Mouse (Mus musculus) neural tube, embryonic 12.5 days (tissue): ENCODE data around the gene Schip1. TPM values are rescaled to one million over a fixed set of nuclear protein-coding genes. Genes with fewer than 3 reads are reported as not detected.

Experiments used
- ATAC-seq: fragments of 200-750 bp; cut with Nextera tagmentation; 2 replicates; pipeline ENCODE4 v1.8.0; 2017; ENCODE audit warnings: low read depth, mild to moderate bottlenecking, moderate TSS enrichment, moderate library complexity; ENCODE audit not compliant: low FRiP score
- H3K27ac ChIP-seq: fragments of 300-500 bp; sonication (generic); 2 replicates; pipeline ENCODE4 v1.5.1; 2016
- H3K27me3 ChIP-seq: fragments of 300-500 bp; sonication (generic); replicated peaks from 2 replicates; pipeline ENCODE4 v1.6.1; 2016; ENCODE audit warnings: mild to moderate bottlenecking
- H3K36me3 ChIP-seq: fragments of 300-500 bp; sonication (generic); 2 replicates; pipeline ENCODE4 v1.6.1; 2016; ENCODE audit warnings: mild to moderate bottlenecking
- H3K4me1 ChIP-seq: fragments of 300-500 bp; sonication (generic); 2 replicates; pipeline ENCODE4 v1.6.1; 2016
- H3K4me2 ChIP-seq: fragments of 300-500 bp; sonication (generic); replicated peaks from 2 replicates; pipeline ENCODE4 v1.6.1; 2016; ENCODE audit warnings: mild to moderate bottlenecking
- H3K4me3 ChIP-seq: fragments of 300-500 bp; sonication (generic); 2 replicates; pipeline ENCODE4 v1.5.1; 2016
- H3K9ac ChIP-seq: fragments of 300-500 bp; sonication (generic); 2 replicates; pipeline ENCODE4 v1.6.1; 2016; ENCODE audit warnings: mild to moderate bottlenecking
- H3K9me3 ChIP-seq: fragments of 300-500 bp; sonication (generic); 2 replicates; pipeline ENCODE4 v1.6.1; 2016; ENCODE audit warnings: mild to moderate bottlenecking
- WGBS: fragments of 180-500 bp; shearing (Covaris S2); methylation state at CpG from one replicate; pipeline ENCODE4 v1.1.7; 2016; 5-methylcytosine and 5-hydroxymethylcytosine counted together
- polyA plus RNA-seq: library from polyadenylated mRNA; unstranded; fragments of >200 nt; fragmentation: Nextera tagmentation; extraction: Ambion mirVana; gene quantifications from 2 replicates; pipeline ENCODE4 v1.2.1, GENCODE M21; 2016

Gene Schip1
- polyA plus RNA-seq, 1 experiment from 2014 or later, result 113 TPM

- no peak overlapping the region for H3K4me2 ChIP-seq
- H3K4me3 ChIP-seq, result no peak overlapping the region
- H3K9me3 ChIP-seq, result no peaks in the 10 kb centered on the region
- H3K9ac ChIP-seq, result no peak overlapping the region
- H3K27me3 ChIP-seq, result no peaks in the 10 kb centered on the region
- no peaks in the 10 kb centered on the region for H3K36me3 ChIP-seq
- no peak for ATAC-seq
- H3K4me1 ChIP-seq, result peaks cover 13% of the 10 kb centered on the region; the same call in 1 of the 2 replicates
- no peak overlapping the region for H3K27ac ChIP-seq
- WGBS, result 51% methylated on average over 3 of the region's 3 CpGs
Observed at GRCm38 (mm10) chr3:68470061-68470460, 405.5 kb downstream of the Schip1 start.

GRCm38 (mm10) chr3:68470622-68471021 lies 406.0 kb downstream of the Schip1 start:
- Histone ChIP-seq H3K4me1 (peaks cover 13% of the 10 kb centered on the region; the same call in 1 of the 2 replicates), H3K4me3 (no peak overlapping the region), H3K9me3 (no peaks in the 10 kb centered on the region), H3K9ac (no peak overlapping the region), H3K4me2 (no peak overlapping the region), H3K27ac (no peak overlapping the region), H3K27me3 (no peaks in the 10 kb centered on the region), H3K36me3 (no peaks in the 10 kb centered on the region)
- no peak for ATAC-seq
- 65% methylated on average over 5 of the region's 5 CpGs for WGBS

- no peaks in the 10 kb centered on the region for H3K4me1 ChIP-seq
- no peak overlapping the region for H3K9ac ChIP-seq
- ATAC-seq, result no peak
- no peak overlapping the region for H3K27ac ChIP-seq
- H3K9me3 ChIP-seq, result no peaks in the 10 kb centered on the region
- no peak overlapping the region for H3K4me3 ChIP-seq
- no peaks in the 10 kb centered on the region for H3K27me3 ChIP-seq
- WGBS, result 92% methylated on average over 7 of the region's 7 CpGs
- H3K36me3 ChIP-seq, result no peaks in the 10 kb centered on the region
- H3K4me2 ChIP-seq, result no peak overlapping the region
Observed at GRCm38 (mm10) chr3:68476336-68476735, 411.7 kb downstream of the Schip1 start.

- no peak overlapping the region for H3K9ac ChIP-seq
- H3K27me3 ChIP-seq, result no peaks in the 10 kb centered on the region
- no peak for ATAC-seq
- H3K4me1 ChIP-seq, result no peaks in the 10 kb centered on the region
- no peak overlapping the region for H3K27ac ChIP-seq
- no peak overlapping the region for H3K4me2 ChIP-seq
- no peaks in the 10 kb centered on the region for H3K36me3 ChIP-seq
- H3K9me3 ChIP-seq, result no peaks in the 10 kb centered on the region
- 37% methylated on average over 2 of the region's 2 CpGs for WGBS
- H3K4me3 ChIP-seq, result no peak overlapping the region
Observed at GRCm38 (mm10) chr3:68477478-68477877, 412.9 kb downstream of the Schip1 start.

- no peak overlapping the region for H3K4me3 ChIP-seq
- H3K4me2 ChIP-seq, result no peak overlapping the region
- no peaks in the 10 kb centered on the region for H3K4me1 ChIP-seq
- no peaks in the 10 kb centered on the region for H3K27me3 ChIP-seq
- no peaks in the 10 kb centered on the region for H3K9me3 ChIP-seq
- no peak for ATAC-seq
- no peak overlapping the region for H3K9ac ChIP-seq
- no peaks in the 10 kb centered on the region for H3K36me3 ChIP-seq
- 89% methylated on average over 6 of the region's 6 CpGs for WGBS
- H3K27ac ChIP-seq, result no peak overlapping the region
Observed at GRCm38 (mm10) chr3:68479266-68479665, 414.7 kb downstream of the Schip1 start.

GRCm38 (mm10) chr3:68483517-68483916 lies 418.9 kb downstream of the Schip1 start:
- H3K4me3 ChIP-seq, result no peak overlapping the region
- 86% methylated on average over 3 of the region's 3 CpGs for WGBS
- H3K9ac ChIP-seq, result no peak overlapping the region
- H3K36me3 ChIP-seq, result no peaks in the 10 kb centered on the region
- H3K27me3 ChIP-seq, result no peaks in the 10 kb centered on the region
- H3K4me2 ChIP-seq, result no peak overlapping the region
- H3K4me1 ChIP-seq, result no peaks in the 10 kb centered on the region
- no peaks in the 10 kb centered on the region for H3K9me3 ChIP-seq
- ATAC-seq, result no peak
- H3K27ac ChIP-seq, result no peak overlapping the region

- H3K4me3 ChIP-seq, result no peak overlapping the region
- WGBS, result 88% methylated on average over 9 of the region's 9 CpGs
- no peaks in the 10 kb centered on the region for H3K27me3 ChIP-seq
- H3K4me2 ChIP-seq, result no peak overlapping the region
- H3K36me3 ChIP-seq, result no peaks in the 10 kb centered on the region
- H3K4me1 ChIP-seq, result no peaks in the 10 kb centered on the region
- H3K27ac ChIP-seq, result no peak overlapping the region
- no peak for ATAC-seq
- no peak overlapping the region for H3K9ac ChIP-seq
- H3K9me3 ChIP-seq, result no peaks in the 10 kb centered on the region
Observed at GRCm38 (mm10) chr3:68484021-68484420, 419.4 kb downstream of the Schip1 start.

GRCm38 (mm10) chr3:68484561-68484960 lies 420.0 kb downstream of the Schip1 start:
- 92% methylated on average over 4 of the region's 4 CpGs for WGBS
- no peaks in the 10 kb centered on the region for H3K9me3 ChIP-seq
- no peaks in the 10 kb centered on the region for H3K27me3 ChIP-seq
- ATAC-seq, result no peak
- H3K4me3 ChIP-seq, result no peak overlapping the region
- H3K27ac ChIP-seq, result no peak overlapping the region
- H3K4me2 ChIP-seq, result no peak overlapping the region
- H3K36me3 ChIP-seq, result no peaks in the 10 kb centered on the region
- no peak overlapping the region for H3K9ac ChIP-seq
- H3K4me1 ChIP-seq, result no peaks in the 10 kb centered on the region

GRCm38 (mm10) chr3:68487621-68488020 lies 423.0 kb downstream of the Schip1 start:
- WGBS, result 45% methylated on average over 1 of the region's 1 CpGs
- Histone ChIP-seq H3K4me3 (no peak overlapping the region), H3K4me2 (no peak overlapping the region), H3K9ac (no peak overlapping the region), H3K27me3 (no peaks in the 10 kb centered on the region), H3K36me3 (no peaks in the 10 kb centered on the region), H3K4me1 (no peaks in the 10 kb centered on the region), H3K9me3 (no peaks in the 10 kb centered on the region), H3K27ac (no peak overlapping the region)
- ATAC-seq, result no peak

GRCm38 (mm10) chr3:68488316-68488715 lies 423.7 kb downstream of the Schip1 start:
- no peaks in the 10 kb centered on the region for H3K9me3 ChIP-seq
- WGBS, result 34% methylated on average over 5 of the region's 5 CpGs
- H3K27ac ChIP-seq, result no peak overlapping the region
- peaks cover 4% of the 10 kb centered on the region for H3K4me1 ChIP-seq
- H3K4me3 ChIP-seq, result no peak overlapping the region
- no peak overlapping the region for H3K9ac ChIP-seq
- no peak overlapping the region for H3K4me2 ChIP-seq
- ATAC-seq, result no peak
- H3K36me3 ChIP-seq, result no peaks in the 10 kb centered on the region
- H3K27me3 ChIP-seq, result no peaks in the 10 kb centered on the region

GRCm38 (mm10) chr3:68491516-68491915 lies 426.9 kb downstream of the Schip1 start:
- peaks cover 15% of the 10 kb centered on the region for H3K4me1 ChIP-seq
- H3K27me3 ChIP-seq, result no peaks in the 10 kb centered on the region
- ATAC-seq, result no peak
- no peaks in the 10 kb centered on the region for H3K36me3 ChIP-seq
- no peak overlapping the region for H3K9ac ChIP-seq
- no peaks in the 10 kb centered on the region for H3K9me3 ChIP-seq
- no peak overlapping the region for H3K27ac ChIP-seq
- 78% methylated on average over 6 of the region's 6 CpGs for WGBS
- no peak overlapping the region for H3K4me3 ChIP-seq
- no peak overlapping the region for H3K4me2 ChIP-seq

GRCm38 (mm10) chr3:68492066-68492465 lies 427.5 kb downstream of the Schip1 start:
- H3K4me3 ChIP-seq, result no peak overlapping the region
- peaks cover 15% of the 10 kb centered on the region for H3K4me1 ChIP-seq
- H3K4me2 ChIP-seq, result no peak overlapping the region
- H3K27me3 ChIP-seq, result no peaks in the 10 kb centered on the region
- 67% methylated on average over 1 of the region's 1 CpGs for WGBS
- H3K9me3 ChIP-seq, result no peaks in the 10 kb centered on the region
- no peak overlapping the region for H3K27ac ChIP-seq
- H3K9ac ChIP-seq, result no peak overlapping the region
- no peaks in the 10 kb centered on the region for H3K36me3 ChIP-seq
- ATAC-seq, result no peak

- no peak for ATAC-seq
- H3K27ac ChIP-seq, result no peak overlapping the region
Observed at GRCm38 (mm10) chr3:68492513-68492912, 427.9 kb downstream of the Schip1 start.

More at GRCm38 (mm10) chr3:68492513-68492912, 427.9 kb downstream of the Schip1 start:
- Histone ChIP-seq H3K4me1 (peaks cover 15% of the 10 kb centered on the region), H3K36me3 (no peaks in the 10 kb centered on the region), H3K27me3 (no peaks in the 10 kb centered on the region), H3K9me3 (no peaks in the 10 kb centered on the region), H3K4me2 (peak overlapping the region; percentile 95), H3K9ac (no peak overlapping the region), H3K4me3 (no peak overlapping the region)
- 33% methylated on average over 3 of the region's 3 CpGs for WGBS
